Mouse (Mus musculus): Measurements from ENCODE around the gene Spo11. TPM values are rescaled to one million over a fixed set of nuclear protein-coding genes. Genes with fewer than 3 reads are reported as not detected.

Spo11 gene
- total RNA-seq, 2 experiments from 2014 or later = not detected

GRCm38 (mm10) chr2:173010220-173010717 lies 32.8 kb downstream of the Spo11 start:
- DNase-seq = no peak

GRCm38 (mm10) chr2:173011440-173011839 lies 33.9 kb downstream of the Spo11 start:
- no peak for DNase-seq

GRCm38 (mm10) chr2:173014741-173015287 lies 37.3 kb downstream of the Spo11 start:
- DNase-seq = no peak

- no peak for DNase-seq
Measured at GRCm38 (mm10) chr2:173017940-173018339, 40.4 kb downstream of the Spo11 start.

- DNase-seq = no peak
Measured at GRCm38 (mm10) chr2:173018618-173019017, 41.1 kb downstream of the Spo11 start.

- DNase-seq = no peak
Measured at GRCm38 (mm10) chr2:173019322-173019721, 41.8 kb downstream of the Spo11 start.

GRCm38 (mm10) chr2:173019790-173020189 lies 42.3 kb downstream of the Spo11 start:
- peak; percentile 89 for DNase-seq

- DNase-seq = no peak
Measured at GRCm38 (mm10) chr2:173020430-173020829, 42.9 kb downstream of the Spo11 start, which contains the start of gene Rbm38. Gene Rbm38, plus strand, starts transcription at chr2:173020498.

- peak; percentile 95 for DNase-seq
Measured at GRCm38 (mm10) chr2:173021633-173022055, 44.1 kb downstream of the Spo11 start.

GRCm38 (mm10) chr2:173022056-173022681 lies 44.7 kb downstream of the Spo11 start:
- DNase-seq = peak; percentile 61

GRCm38 (mm10) chr2:173022813-173023212 lies 45.3 kb downstream of the Spo11 start:
- no peak for DNase-seq

- DNase-seq = no peak
Measured at GRCm38 (mm10) chr2:173023371-173023851, 45.9 kb downstream of the Spo11 start.

- no peak for DNase-seq
Measured at GRCm38 (mm10) chr2:173023966-173024365, 46.5 kb downstream of the Spo11 start.

GRCm38 (mm10) chr2:173024392-173024791 lies 46.9 kb downstream of the Spo11 start:
- DNase-seq = no peak

- no peak for DNase-seq
Measured at GRCm38 (mm10) chr2:173024938-173025337, 47.4 kb downstream of the Spo11 start.

GRCm38 (mm10) chr2:173026286-173026685 lies 48.8 kb downstream of the Spo11 start:
- no peak for DNase-seq

GRCm38 (mm10) chr2:173026688-173027131 lies 49.2 kb downstream of the Spo11 start:
- DNase-seq = no peak

- no peak for DNase-seq
Measured at GRCm38 (mm10) chr2:173027169-173027823, 49.8 kb downstream of the Spo11 start.

- DNase-seq = no peak
Measured at GRCm38 (mm10) chr2:173027824-173028495, 50.5 kb downstream of the Spo11 start.

- no peak for DNase-seq
Measured at GRCm38 (mm10) chr2:173028508-173029031, 51.1 kb downstream of the Spo11 start.

- DNase-seq = no peak
Measured at GRCm38 (mm10) chr2:173030591-173031338, 53.3 kb downstream of the Spo11 start.

- DNase-seq = no peak
Measured at GRCm38 (mm10) chr2:173033531-173033930, 56.0 kb downstream of the Spo11 start.
